Mouse (Mus musculus) layer of hippocampus, adult 11-12 months (tissue): ENCODE results near the gene Tmem30b.
"Not testable (repeated sequence)": the region's sequence is repeated elsewhere in the genome, so short reads cannot be mapped to it uniquely, and the experiment has no call there.

ENCODE experiments used
- DNase-seq: peaks from one replicate; pipeline ENCODE4 v3.0.0; 2022; ENCODE audit warnings: low spot score

The Tmem30b gene

DNA sequence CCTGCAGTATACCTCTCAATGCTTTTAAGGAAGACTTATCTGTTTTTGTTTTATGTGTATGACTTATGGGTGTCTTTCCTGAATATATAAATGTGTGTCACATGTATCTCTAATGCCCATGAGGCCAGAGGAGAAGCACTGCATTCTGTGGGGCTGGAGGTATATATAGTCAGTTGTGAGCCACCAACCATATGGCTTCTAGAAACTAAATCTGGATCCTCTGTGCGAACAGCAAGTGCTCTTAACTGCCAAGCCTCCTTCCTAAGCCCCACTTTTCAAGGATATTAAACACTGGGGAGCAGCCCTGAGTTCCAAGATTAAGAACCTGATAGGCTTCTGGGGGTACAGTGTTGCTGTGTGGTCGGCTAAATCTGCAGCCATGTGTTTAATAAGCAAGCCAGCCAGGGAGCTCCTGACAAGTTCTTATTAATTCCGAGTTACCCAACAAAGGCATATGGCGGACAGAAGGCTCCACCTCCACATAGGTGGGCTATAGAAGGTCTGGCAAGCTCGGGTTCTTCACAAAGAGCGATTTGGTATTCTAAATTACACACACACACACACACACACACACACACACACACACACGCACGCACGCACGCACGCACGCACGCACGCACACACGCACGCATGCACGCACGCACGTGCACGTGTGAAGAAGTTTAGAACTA is 12.5 kb upstream of the Tmem30b start:
- DNase-seq, result peak; percentile 24

DNA sequence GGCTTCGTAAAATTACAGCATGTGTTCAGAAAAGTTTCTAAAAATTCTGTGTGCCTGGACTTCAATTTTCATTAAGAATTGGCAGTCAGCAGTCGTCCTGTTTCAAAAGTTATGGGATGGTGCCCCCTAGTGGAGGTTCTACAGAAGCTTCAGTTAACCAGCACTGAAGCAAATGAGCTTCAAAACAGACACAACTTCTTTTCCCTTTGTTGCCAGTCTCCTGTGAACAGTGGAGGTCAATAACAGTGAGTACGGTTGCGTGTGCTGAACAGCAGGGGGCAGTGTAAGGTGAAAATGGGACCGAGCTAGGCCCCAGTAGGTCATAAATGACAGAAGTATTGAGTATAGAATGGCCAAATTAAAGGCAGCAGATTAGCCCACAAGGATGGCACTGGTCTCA is 8.0 kb upstream of the Tmem30b start:
- DNase-seq, result peak; percentile 61

DNA sequence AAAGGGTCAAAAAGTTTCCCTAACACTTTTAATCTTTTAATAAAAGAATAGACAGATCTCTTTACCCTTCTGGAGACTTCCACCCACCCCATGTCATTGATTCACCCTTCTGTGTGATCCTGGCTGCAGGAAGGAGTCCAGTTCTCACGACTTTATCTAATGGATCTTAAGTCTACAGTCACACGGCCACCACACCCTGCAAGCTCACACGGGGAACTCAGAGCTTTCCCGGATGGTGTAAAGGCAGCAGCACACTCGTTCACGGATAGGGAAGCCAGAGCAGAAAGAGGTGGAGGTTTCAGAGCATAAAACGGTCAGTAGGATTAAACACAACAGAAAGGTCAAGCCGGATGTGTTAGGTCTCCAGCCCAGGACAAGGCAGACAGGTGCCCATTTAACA is 2.1 kb upstream of the Tmem30b start:
- DNase-seq, result no peak

DNA sequence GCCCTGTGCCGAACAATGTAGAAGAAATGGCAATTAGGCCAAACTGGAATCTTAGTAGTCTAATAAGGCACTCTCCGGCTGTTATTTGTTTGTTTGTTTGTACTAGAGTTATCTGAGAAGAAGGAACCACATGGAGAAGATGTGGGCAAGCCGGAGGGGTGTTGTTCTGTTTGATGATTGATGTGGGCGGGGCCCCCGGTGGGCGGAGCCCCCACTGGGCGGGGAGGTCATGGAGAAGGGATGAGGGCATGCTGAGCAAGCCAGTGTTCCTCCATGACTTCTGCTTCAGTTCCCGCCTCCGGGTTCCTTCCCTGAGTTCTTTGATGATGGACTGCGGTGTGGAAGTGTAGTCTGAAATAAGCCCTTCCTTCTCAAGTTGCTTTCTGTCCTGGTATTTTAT is 1.5 kb upstream of the Tmem30b start:
- DNase-seq, result no peak

DNA sequence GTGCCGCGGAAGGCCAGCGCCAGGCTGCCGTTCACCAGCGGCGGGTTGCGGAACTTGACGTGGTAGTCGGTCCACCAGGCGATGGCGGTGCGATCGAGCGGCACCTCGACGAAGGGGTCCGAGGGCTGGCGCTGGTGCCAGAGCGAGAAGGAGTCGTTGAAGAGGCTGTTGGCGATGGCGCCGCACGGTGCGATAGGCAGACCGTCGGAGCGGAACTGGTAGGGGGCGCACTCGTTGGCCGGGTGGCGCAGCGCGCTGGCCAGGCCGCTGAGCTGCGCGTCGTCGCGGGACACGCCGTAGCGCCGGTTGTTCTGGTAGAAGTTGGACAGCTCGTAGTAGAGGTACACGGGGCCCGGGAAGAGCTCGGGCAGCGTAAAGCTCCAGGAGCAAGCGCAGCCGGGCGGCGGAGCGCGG is 513 bp downstream of the Tmem30b start:
- DNase-seq, result no peak

DNA sequence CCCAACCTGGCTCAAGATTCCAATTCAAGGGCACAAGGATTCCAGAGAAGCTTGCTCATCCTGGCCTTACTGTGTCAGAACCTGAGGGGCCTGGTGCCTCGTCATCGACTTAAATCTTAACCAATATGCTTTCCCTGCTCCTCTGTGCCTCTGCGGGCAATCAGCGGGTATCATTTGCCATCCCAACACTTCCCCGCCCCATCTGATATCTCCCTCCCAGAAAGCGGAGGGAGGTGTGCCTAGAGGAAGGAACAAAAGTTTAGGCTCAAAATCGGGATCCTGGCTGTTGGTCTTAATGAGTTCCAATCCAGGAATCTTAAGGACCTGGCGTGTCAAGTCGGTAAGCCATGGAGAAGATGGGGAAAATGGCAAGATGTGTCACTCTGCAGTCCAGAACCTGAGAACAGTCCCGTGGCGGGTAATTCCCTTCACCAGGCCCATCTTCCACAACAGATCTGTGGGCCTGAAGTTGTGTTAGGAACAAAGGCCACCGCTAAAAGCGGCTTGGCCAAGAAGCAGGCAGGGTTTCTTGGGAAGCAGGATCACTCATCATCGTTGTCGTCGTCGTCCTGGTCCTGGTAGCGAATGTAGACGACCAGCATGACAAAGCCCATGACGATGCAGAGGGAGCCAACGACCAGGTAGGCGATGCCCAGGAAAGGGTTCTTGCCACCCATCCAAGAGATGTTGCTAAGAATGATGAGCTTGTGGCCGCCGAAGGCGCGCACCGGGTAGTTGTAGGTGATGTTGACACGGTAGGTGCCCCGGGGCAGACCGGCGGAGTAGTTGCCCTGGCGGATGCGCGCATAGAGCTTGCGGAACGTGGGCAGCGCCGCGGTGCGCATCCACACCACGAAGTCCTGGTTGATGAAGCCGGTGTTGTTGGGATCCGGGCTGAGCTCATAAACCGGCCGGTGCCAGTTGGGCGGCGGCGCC is 1.2 kb downstream of the Tmem30b start:
- no peak for DNase-seq

DNA sequence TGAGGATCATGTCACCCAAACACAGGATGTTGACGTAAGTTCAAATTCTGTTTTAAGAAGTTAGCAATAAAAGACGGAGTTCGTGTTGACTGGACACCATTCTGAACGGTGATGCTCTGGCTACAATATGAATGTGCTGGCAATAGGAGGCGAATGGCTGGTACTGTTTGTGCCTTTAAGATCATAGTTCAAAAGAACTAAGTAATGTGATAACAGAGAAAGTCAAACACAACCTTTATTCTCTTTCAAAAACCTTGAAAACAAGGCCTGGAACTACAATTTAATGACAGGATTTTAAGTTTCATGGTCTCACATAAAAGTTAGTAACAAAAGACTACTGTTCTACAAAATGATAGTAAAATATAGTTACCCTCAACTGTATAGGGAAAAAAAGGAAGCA is 3.0 kb downstream of the Tmem30b start:
- DNase-seq, result no peak

DNA sequence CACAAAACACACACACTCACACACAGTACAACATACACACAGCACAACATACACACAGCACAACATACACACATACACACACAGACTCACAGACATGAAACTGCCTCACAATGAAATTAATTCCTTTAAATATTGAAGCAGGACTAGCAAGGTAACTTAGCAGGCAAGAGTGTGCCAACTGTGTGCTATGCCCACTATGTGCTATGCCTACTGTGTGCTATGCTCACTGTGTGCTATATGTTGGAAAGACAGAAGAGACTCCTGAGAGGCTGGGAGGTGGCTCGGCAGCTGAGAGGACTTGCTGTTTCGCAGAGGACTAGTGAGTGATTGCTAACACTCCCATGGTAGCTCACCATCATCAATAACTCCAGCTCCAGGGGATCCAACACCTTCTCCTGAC is 5.8 kb downstream of the Tmem30b start:
- DNase-seq, result no peak

DNA sequence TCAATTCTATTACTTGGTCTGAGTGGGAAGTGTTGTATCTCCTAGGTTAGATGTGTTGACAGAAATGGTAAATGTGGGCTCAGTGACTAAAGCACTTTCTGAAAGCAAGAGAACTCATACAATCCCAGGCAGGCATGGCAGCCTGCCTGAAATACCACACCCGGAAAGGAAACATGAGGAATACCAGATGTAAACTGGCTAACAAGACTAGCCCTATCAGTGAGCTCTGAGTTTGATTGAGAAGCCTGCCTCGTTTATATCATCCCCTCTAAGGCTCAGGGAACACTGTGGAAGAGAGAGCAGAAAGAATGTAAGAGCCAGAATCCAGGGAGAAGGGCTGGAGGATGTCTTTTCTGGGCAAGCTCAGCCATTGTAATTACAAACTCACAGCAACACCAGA is 7.0 kb downstream of the Tmem30b start:
- DNase-seq, result no peak

DNA sequence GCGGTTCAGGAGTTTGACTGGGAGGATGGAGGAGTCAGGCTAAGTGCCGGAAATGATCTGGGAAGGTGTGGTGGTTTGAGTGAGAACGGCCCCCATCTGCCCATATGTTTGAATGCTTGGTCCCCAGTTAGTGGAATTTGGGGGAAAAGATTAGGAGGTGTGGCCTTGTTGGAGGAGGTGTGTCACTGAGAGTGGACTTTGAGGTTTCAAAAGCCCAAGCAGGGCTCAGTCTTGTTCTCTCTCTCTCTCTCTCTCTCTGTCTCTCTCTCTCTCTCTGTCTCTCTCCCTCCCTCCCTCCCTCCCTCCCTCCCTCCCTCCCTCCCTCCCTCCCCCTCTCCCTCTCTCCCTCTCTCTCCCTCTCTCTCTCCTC is 8.1 kb downstream of the Tmem30b start:
- not testable (repeated sequence) for DNase-seq

DNA sequence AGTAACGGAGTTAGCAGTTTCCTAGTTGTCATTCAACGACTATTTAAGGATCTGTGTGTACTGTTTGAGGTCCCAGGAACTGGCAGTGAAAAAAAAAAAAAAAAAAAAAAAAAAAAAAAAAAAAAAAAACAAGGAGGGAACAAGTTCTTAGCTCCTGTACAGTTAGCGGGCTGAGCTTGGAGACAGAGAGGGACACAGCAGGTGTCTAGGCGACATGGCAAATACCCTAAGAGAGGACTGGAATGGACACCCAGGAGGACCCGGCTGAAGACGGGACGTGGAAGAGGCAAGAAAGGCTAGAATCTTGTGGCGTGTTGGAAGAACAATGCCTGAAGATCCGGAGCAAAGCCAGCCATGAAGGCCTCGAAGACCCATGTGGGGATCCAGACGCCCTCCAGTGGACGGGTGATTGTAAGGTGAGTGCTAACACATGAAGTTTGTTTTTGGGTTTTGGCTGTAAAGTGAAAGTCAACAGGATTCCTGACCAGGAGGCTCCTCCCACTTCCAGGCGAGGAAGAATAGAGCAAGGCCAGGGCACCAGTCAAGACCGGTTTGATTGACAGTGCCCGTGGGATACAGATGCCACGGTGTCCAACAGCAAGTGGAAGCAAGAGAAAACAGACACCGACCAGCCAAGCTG is 8.6 kb downstream of the Tmem30b start:
- DNase-seq, result no peak

DNA sequence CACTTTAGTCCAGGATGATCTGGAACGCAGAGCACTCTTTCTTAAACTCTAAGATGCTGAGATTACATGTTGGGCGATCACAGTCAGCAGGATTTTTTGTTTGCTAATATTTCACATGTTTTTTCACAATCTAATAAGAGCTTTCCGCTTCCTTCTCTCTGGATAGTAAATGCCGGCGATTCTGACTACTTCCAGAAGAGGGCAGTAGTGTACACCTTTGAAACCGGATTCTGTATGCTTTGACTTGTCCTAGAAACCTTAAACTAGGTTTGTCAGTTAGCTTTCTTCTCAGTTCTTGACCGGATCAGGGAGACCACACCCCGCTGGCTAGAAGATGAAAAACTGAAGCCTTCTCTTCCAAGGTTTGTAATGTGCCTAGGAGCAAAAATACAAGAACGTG is 11.6 kb downstream of the Tmem30b start:
- peak; percentile 72 for DNase-seq

DNA sequence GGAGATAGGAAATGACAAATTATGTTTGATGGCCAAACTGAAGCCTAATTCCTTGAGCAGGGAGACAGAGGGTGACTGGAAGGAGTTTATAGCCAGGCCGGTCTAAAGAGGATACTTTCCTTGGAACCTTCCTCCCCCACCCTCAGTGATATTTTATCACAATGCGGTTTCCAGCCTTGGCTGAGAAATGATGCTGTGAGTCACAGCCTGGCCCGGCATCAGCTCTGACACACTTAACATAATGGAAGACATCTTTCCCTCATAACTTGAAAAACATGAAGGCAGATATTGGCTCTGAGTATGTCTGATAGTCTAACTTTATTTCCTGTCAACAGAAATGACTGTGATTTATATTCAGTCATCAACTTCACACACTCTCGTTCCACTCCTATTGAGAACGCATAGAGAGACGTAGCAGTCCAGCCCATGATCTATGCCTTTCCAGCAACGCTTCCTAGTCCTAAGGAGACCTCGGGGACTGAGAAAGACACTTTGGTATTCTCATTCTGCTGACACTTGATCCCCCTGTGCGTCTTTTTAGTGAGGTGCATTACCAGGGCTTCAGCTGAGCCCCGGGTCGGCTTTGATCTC is 14.2 kb downstream of the Tmem30b start:
- DNase-seq, result no peak

DNA sequence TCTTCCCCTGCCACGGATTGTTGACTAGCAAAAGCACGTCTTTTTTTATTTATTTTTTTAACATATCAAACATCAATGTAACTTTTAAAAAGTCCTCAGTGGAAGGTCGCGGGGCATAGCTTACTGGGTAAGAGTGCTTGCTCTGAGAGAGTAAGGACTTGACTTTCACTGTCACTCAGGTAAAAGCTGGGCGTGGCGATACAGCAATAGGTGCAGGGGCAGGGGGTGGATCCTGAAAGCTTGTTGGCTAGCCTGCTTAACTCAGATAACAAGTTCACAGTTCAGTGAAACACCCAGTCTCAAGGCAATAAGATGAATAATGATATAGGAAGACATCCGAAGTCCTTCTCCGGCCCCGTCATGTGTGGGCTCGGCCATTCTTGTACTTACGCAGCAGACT is 16.6 kb downstream of the Tmem30b start:
- DNase-seq, result no peak

DNA sequence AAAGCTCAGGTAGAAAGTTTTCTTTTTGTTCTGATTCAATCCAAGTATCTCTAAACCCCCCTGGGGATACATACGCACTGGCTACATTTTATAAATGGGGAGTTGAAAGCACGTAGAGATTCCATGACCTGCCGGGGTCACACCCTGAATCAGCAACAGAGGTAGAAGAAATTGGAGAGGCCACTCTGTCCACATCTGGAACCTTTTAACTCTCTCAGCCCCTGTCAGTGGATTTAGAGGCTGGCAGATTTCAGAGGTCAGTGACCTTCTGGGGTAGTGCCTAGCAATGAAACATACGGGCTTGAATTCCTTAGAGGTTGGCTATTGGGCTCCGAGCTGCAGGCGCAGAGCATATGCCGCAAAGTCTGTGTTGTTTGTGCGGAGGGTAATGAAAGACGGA is 17.1 kb downstream of the Tmem30b start:
- DNase-seq, result no peak

DNA sequence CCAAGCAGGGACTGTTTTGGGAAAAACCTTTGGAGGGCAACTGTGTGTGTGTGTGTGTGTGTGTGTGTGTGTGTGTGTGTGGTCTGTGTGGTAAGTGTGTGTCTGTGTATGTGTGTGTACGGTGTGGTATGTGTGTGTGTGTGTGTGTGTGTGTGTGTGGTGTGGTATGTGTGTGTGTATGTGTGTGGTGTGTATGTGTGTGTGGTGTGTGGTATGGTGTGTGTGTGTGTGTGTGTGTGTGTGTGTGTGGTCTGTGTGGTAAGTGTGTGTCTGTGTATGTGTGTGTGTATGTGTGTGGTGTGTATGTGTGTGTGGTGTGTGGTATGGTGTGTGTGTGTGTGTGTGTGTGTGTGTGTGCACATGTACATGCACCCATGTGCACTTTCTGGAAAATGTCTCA is 18.1 kb downstream of the Tmem30b start:
- not testable (repeated sequence) for DNase-seq

DNA sequence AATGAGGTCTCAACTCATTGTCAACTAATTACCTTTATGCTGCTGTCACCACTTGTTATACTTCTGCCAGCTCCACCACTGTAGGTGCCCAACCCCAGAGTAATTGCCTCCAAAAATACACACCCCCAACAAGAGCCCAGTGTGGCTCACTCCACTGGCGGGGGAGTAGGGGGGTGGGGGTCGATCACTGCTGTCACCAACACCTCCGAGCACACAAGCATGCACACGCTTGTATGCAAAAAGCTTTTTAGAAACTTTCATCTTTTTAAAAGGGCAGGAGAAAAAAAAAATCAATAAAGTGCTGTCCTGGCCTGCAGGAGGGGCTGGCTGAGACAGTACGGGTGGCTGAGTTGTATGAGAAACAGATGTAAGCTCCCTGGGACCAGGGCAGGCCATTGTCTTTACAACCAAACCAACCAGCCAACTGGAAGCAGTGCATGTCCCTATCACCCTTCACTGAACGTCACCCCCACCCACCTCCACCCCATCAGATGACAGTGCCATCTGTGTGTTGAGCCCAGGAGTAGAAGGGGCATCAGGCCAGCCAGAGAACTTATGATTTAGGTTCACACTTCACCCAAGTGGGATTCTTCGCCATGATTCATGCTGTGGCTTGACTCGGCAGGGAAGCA is 20.8 kb downstream of the Tmem30b start:
- no peak for DNase-seq

DNA sequence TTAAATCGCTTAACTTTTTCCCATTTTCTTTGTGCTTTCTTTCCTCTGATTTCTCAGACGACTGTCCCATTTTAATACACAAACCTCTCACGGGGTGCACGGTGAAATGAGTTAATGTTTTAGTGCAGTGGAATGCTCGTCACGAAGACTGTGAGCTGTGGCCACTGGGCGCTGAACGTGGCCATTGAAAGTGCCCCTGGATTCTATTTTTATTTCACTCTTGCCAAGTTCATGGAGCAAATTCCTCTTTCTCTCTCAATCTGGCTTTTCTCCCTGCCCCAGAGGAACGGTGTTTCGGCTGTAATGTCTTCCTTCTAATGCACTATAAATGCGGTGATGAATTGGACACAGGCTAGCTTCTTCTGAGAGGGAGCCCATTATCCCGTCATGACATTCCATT is 23.1 kb downstream of the Tmem30b start:
- DNase-seq, result no peak

DNA sequence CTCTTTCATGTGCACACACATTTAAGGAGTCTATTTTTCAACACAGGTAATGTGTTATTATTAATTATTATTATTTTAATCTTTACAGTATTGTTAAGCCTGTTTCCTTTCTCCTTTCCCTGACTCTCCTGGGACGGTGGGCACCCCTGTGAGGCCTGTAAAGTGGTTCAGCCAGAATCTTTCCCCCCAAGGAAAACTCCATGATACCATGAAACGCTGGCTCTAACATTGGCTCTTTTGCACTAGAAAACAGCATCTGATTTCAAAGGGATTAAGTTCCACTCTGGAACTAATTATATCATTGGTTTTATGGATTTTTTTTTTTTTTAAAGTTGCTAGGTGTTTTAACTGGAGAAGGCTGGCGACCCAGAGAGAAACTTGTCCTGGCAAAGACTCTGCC is 24.2 kb downstream of the Tmem30b start:
- DNase-seq, result no peak

DNA sequence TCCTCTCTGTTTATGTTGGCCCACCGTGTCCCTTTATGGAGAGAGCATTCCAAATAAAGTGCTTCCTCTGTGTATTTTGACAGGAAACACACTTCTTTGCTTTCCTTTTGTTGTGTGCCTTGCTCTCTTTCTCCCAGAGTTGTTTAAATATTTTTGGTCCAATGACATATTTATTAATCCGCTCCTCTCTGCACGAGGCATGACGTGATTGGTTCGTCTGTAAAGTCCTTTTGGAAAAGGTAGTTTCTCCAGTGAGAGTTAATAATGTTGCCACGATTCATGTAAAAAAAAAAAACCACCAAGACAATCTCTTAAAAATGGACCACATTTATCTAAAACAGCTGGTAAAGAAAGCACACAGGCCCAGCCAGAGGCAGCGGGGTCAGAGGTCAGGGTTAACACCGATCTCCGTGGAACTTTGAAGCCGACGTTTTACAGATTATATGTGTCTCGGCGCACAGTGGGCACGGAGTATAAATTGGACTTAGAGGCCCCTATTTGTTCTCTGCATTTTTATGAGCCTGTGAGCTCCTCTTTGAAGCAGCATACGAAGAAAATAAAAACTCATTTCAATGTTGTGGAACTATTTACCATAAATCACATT is 24.9 kb downstream of the Tmem30b start:
- no peak for DNase-seq

DNA sequence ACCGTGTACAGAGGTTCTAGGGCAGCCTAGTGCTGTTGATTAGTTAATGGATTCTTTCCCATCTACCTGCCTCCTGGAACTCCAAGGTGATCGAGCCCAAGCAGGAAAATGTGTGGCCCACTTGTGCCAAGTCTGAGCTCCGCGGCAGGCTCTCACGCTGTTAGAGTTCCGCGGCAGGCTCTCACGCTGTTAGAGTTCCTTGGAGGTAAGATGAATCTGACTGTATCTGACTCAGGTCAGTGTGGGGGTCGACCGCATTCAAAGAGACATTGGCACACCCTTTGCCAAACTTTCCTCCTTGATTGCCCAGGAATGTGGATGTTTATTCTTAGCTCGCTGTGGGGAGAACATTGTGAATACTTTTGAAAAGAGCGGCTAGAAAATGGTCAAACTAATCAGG is 28.4 kb downstream of the Tmem30b start:
- DNase-seq, result no peak
